Mouse (Mus musculus) neural tube, embryonic 14.5 days (tissue): Measurements from ENCODE around the gene Igsf21. TPM values are rescaled to one million over a fixed set of nuclear protein-coding genes. Genes with fewer than 3 reads are reported as not detected.

ENCODE experiments used
- ATAC-seq: fragments of 200-750 bp; cut with Nextera tagmentation; 2 replicates; pipeline ENCODE4 v1.8.0; 2017; ENCODE audit warnings: low read depth, mild to moderate bottlenecking, moderate TSS enrichment, moderate library complexity
- H3K27ac ChIP-seq: fragments of 300-500 bp; sonication (generic); 2 replicates; pipeline ENCODE4 v1.5.1; 2014; ENCODE audit warnings: low read depth, mild to moderate bottlenecking, control low read depth, low read length, moderate library complexity, mixed read lengths
- H3K27me3 ChIP-seq: fragments of 300-500 bp; sonication (generic); 2 replicates; pipeline ENCODE4 v1.6.1; 2014; ENCODE audit warnings: low read length; ENCODE audit not compliant: control insufficient read depth, insufficient read depth
- H3K36me3 ChIP-seq: fragments of 300-500 bp; sonication (generic); 2 replicates; pipeline ENCODE4 v1.6.1; 2014; ENCODE audit warnings: low read length, mixed read lengths; ENCODE audit not compliant: control insufficient read depth, insufficient read depth
- H3K4me1 ChIP-seq: fragments of 300-500 bp; sonication (generic); 2 replicates; pipeline ENCODE4 v1.6.1; 2014; ENCODE audit warnings: low read length; ENCODE audit not compliant: control insufficient read depth, insufficient read depth
- H3K4me2 ChIP-seq: fragments of 300-500 bp; sonication (generic); 2 replicates; pipeline ENCODE4 v1.6.1; 2014; ENCODE audit warnings: mild to moderate bottlenecking, low read depth, low read length, control low read depth
- H3K4me3 ChIP-seq: fragments of 300-500 bp; sonication (generic); 2 replicates; pipeline ENCODE4 v1.5.1; 2014; ENCODE audit warnings: low read depth, low read length, control low read depth, mixed read lengths
- H3K9ac ChIP-seq: fragments of 300-500 bp; sonication (generic); replicated peaks from 2 replicates; pipeline ENCODE4 v1.6.1; 2014; ENCODE audit warnings: low read depth, mild to moderate bottlenecking, control low read depth, low read length, mixed read lengths
- H3K9me3 ChIP-seq: fragments of 300-500 bp; sonication (generic); 2 replicates; pipeline ENCODE4 v1.6.1; 2016; ENCODE audit warnings: low read length; ENCODE audit not compliant: control insufficient read depth
- WGBS: fragments of 180-500 bp; shearing (Covaris S2); extraction: QIAGEN DNeasy Blood & Tissue Kit; methylation state at CpG from one replicate; pipeline ENCODE4 v1.1.7; 2014; 5-methylcytosine and 5-hydroxymethylcytosine counted together
- polyA plus RNA-seq: library from polyadenylated mRNA; unstranded; fragments of >200 nt; fragmentation: Nextera tagmentation; extraction: Ambion mirVana; gene quantifications from 2 replicates; pipeline ENCODE4 v1.2.1, GENCODE M21; 2014

Igsf21 gene
- polyA plus RNA-seq, 1 experiment from 2014 or later: 95.1 TPM

GRCm38 (mm10) chr4:140220326-140221093 is 26.1 kb downstream of the Igsf21 start:
- peak overlapping the region; percentile 29; the same call in 1 of the 2 replicates for H3K9ac ChIP-seq
- WGBS: 12% methylated on average over 22 of the region's 22 CpGs
- peak overlapping the region; percentile 7; the same call in 1 of the 2 replicates for H3K27ac ChIP-seq
- no peak for ATAC-seq
- peaks cover 34% of the 10 kb centered on the region for H3K4me1 ChIP-seq
- H3K4me2 ChIP-seq: no peak overlapping the region
- H3K27me3 ChIP-seq: no peaks in the 10 kb centered on the region
- H3K9me3 ChIP-seq: no peaks in the 10 kb centered on the region
- H3K36me3 ChIP-seq: no peaks in the 10 kb centered on the region
- H3K4me3 ChIP-seq: no peak overlapping the region

- Histone ChIP-seq H3K4me2 (no peak overlapping the region), H3K27me3 (no peaks in the 10 kb centered on the region), H3K4me1 (peaks cover 35% of the 10 kb centered on the region), H3K27ac (no peak overlapping the region), H3K4me3 (no peak overlapping the region), H3K9ac (no peak overlapping the region), H3K36me3 (no peaks in the 10 kb centered on the region), H3K9me3 (no peaks in the 10 kb centered on the region)
- 33% methylated on average over 17 of the region's 17 CpGs for whole genome bisulfite sequencing
- peak; percentile 31; the same call in 1 of the 2 replicates for ATAC-seq
Observed at GRCm38 (mm10) chr4:140218853-140219852, 27.4 kb downstream of the Igsf21 start.

GRCm38 (mm10) chr4:140218384-140218783 is 28.2 kb downstream of the Igsf21 start:
- no peak overlapping the region for H3K27ac ChIP-seq
- ATAC-seq: peak; percentile 20; the same call in 1 of the 2 replicates
- no peak overlapping the region for H3K4me2 ChIP-seq
- H3K27me3 ChIP-seq: no peaks in the 10 kb centered on the region
- no peaks in the 10 kb centered on the region for H3K9me3 ChIP-seq
- H3K36me3 ChIP-seq: no peaks in the 10 kb centered on the region
- no peak overlapping the region for H3K9ac ChIP-seq
- H3K4me1 ChIP-seq: peaks cover 31% of the 10 kb centered on the region
- no peak overlapping the region for H3K4me3 ChIP-seq
- 29% methylated on average over 5 of the region's 5 CpGs for WGBS

- Histone ChIP-seq H3K4me1 (peaks cover 31% of the 10 kb centered on the region), H3K4me3 (no peak overlapping the region), H3K36me3 (no peaks in the 10 kb centered on the region), H3K27me3 (no peaks in the 10 kb centered on the region), H3K9ac (no peak overlapping the region), H3K27ac (no peak overlapping the region), H3K4me2 (no peak overlapping the region), H3K9me3 (no peaks in the 10 kb centered on the region)
- 40% methylated on average over 8 of the region's 8 CpGs for WGBS
- peak; percentile 37; the same call in 1 of the 2 replicates for ATAC-seq
Observed at GRCm38 (mm10) chr4:140217934-140218333, 28.6 kb downstream of the Igsf21 start.

- H3K4me3 ChIP-seq: no peak overlapping the region
- no peaks in the 10 kb centered on the region for H3K27me3 ChIP-seq
- H3K4me1 ChIP-seq: peaks cover 27% of the 10 kb centered on the region
- ATAC-seq: no peak
- no peak overlapping the region for H3K27ac ChIP-seq
- H3K9ac ChIP-seq: no peak overlapping the region
- 83% methylated on average over 8 of the region's 8 CpGs for WGBS
- H3K4me2 ChIP-seq: no peak overlapping the region
- H3K36me3 ChIP-seq: no peaks in the 10 kb centered on the region
- H3K9me3 ChIP-seq: no peaks in the 10 kb centered on the region
Observed at GRCm38 (mm10) chr4:140216096-140216495, 30.5 kb downstream of the Igsf21 start.

- 70% methylated on average over 9 of the region's 9 CpGs for WGBS
- Histone ChIP-seq H3K4me2 (no peak overlapping the region), H3K4me3 (no peak overlapping the region), H3K9me3 (no peaks in the 10 kb centered on the region), H3K36me3 (no peaks in the 10 kb centered on the region), H3K27me3 (no peaks in the 10 kb centered on the region), H3K27ac (no peak overlapping the region), H3K4me1 (peaks cover 18% of the 10 kb centered on the region), H3K9ac (no peak overlapping the region)
- no peak for ATAC-seq
Observed at GRCm38 (mm10) chr4:140215205-140215604, 31.4 kb downstream of the Igsf21 start.

GRCm38 (mm10) chr4:140214406-140214805 is 32.2 kb downstream of the Igsf21 start:
- Histone ChIP-seq H3K4me2 (no peak overlapping the region), H3K36me3 (no peaks in the 10 kb centered on the region), H3K27ac (no peak overlapping the region), H3K9ac (no peak overlapping the region), H3K4me3 (no peak overlapping the region), H3K4me1 (peaks cover 15% of the 10 kb centered on the region), H3K9me3 (no peaks in the 10 kb centered on the region), H3K27me3 (no peaks in the 10 kb centered on the region; the same call in 1 of the 2 replicates)
- 34% methylated on average over 14 of the region's 14 CpGs for WGBS
- no peak for ATAC-seq

- H3K9ac ChIP-seq: no peak overlapping the region
- 51% methylated on average over 11 of the region's 11 CpGs for WGBS
- H3K27ac ChIP-seq: no peak overlapping the region
- no peaks in the 10 kb centered on the region for H3K36me3 ChIP-seq
- H3K4me1 ChIP-seq: peaks cover 7% of the 10 kb centered on the region; the same call in 1 of the 2 replicates
- no peak for ATAC-seq
- no peaks in the 10 kb centered on the region; the same call in 1 of the 2 replicates for H3K27me3 ChIP-seq
- no peaks in the 10 kb centered on the region for H3K9me3 ChIP-seq
- H3K4me2 ChIP-seq: no peak overlapping the region
- no peak overlapping the region for H3K4me3 ChIP-seq
Observed at GRCm38 (mm10) chr4:140210129-140210890, 36.3 kb downstream of the Igsf21 start.
